Mouse (Mus musculus) cerebellum, adult 2 months (tissue): ENCODE measurements around the gene Otud7a.

Source experiments
- CTCF ChIP-seq: fragments of 200-500 bp; IDR thresholded peaks from 2 replicates; pipeline ENCODE4 v1.5.1; 2011; ENCODE audit warnings: low read depth, mild to moderate bottlenecking, control low read depth, low read length, moderate library complexity, borderline replicate concordance; ENCODE audit not compliant: insufficient read depth
- POLR2A ChIP-seq: fragments of 200-500 bp; IDR thresholded peaks from 2 replicates; pipeline ENCODE4 v1.6.1; 2011; ENCODE audit warnings: low read length, control low read depth, borderline replicate concordance; ENCODE audit not compliant: insufficient read depth

DNA sequence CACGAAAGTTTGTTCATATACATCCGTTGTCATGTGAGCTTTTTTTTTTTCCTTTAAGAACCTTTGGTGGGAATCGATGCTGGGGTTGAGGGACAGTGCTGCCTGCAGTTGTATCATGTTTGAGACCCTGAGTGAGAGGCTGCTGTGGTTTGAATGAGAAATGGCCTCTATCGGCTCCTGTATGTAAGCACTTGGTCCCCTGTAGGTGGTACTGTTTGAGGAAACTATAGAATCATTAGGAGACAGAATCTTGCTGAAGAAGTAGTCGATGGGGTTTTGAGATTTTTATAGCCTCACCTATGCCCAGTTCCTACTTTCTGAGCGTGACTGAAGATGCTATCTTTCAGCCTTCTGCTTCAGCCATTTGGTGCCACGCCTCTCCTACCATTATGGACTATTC, 354.8 kb downstream of the Otud7a start:
- TF ChIP-seq CTCF (no peak), POLR2A (no peak)
